Mouse (Mus musculus) adrenal gland, adult 18-20 months (tissue): Measurements from ENCODE around the gene Ctla4. TPM values are rescaled to one million over a fixed set of nuclear protein-coding genes. Genes with fewer than 3 reads are reported as not detected.
A peak's percentile ranks its signal among the peaks of the same experiment; 100 is the strongest.

Experiments
- DNase-seq, 2 experiments: peaks; one replicate each; pipeline ENCODE4 v3.0.0; 2021 to 2022; ENCODE audit warnings: low spot score in 2 of 2
- long read RNA-seq, 2 experiments: library from polyadenylated mRNA; stranded (forward); transcript quantifications; one replicate each; pipeline ENCODE4 v2.0.0; 2021
- total RNA-seq, 2 experiments: library from RNA; stranded (reverse); gene quantifications; 1 replicate in 1 of 2; 2 replicates in 1 of 2; pipeline ENCODE4 v1.2.3; 2021

The Ctla4 gene
- not detected for total RNA-seq
- long read RNA-seq, experiment 1, result 0 reads
- long read RNA-seq, experiment 2, result 0 reads

- DNase-seq, result no peak
Observed at GRCm38 (mm10) chr1:60886981-60887380, at the start of gene Ctla4. Gene Ctla4 (plus strand): TSS chr1:60887000.

GRCm38 (mm10) chr1:60839161-60839560 lies 47.6 kb upstream of the Ctla4 start:
- no peak for DNase-seq

DNA sequence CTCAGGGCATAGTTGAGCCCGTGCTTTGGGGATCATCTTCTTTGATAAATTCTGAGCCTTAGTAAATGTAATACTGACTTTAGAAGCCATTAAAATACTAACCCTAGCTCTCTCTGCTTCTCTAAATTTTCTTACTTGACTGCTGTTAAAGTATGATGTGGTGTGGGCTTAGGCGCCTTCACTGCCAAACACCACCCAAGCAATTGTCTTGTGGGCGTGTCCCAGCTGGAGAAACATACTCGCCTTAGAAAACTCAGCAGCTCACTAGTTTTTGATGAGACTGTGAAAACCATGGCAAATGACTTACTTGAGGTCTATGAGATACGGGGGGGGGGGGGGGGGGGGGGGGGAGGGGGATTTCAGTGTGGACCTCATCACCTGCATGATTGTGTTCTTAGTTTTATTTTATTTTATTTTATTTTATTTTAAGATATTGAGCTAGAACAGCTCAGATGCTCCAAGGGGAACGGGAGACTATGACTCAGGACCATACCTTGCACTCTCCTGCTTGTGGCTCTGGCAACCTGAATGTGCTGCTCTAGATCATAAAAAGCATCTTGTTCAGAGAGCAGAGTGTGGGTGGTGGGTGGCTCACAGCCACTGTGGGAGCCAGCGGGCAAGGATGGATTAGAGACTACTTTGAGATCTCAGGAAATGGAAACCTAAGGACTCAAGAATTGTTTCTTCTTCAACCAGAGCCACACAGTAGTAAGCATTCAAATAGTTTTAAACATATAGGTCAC lies 41.3 kb upstream of the Ctla4 start:
- DNase-seq, result no peak

- DNase-seq, result no peak
Observed at GRCm38 (mm10) chr1:60846616-60847275, 40.1 kb upstream of the Ctla4 start.

GRCm38 (mm10) chr1:60849112-60849511 lies 37.7 kb upstream of the Ctla4 start:
- DNase-seq, result no peak

DNA sequence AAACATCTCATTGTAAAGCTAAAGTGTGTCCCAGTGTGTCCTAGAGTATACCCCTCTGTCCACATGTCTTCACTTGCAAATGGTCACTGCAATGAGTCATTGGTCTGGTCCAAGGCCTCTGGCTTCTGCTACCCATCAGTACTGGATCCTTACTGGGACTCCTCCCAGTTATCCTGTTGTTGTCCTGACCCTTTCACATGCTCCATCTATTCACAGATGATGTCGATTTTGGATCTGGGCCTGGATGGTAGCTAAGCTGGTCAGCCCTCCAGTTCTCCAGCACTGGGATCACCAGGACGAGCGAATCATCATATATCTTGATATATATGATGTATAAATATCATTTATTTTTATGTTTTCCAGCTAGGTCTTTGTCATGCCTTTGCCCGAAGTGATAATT lies 37.0 kb upstream of the Ctla4 start:
- DNase-seq, result no peak

DNA sequence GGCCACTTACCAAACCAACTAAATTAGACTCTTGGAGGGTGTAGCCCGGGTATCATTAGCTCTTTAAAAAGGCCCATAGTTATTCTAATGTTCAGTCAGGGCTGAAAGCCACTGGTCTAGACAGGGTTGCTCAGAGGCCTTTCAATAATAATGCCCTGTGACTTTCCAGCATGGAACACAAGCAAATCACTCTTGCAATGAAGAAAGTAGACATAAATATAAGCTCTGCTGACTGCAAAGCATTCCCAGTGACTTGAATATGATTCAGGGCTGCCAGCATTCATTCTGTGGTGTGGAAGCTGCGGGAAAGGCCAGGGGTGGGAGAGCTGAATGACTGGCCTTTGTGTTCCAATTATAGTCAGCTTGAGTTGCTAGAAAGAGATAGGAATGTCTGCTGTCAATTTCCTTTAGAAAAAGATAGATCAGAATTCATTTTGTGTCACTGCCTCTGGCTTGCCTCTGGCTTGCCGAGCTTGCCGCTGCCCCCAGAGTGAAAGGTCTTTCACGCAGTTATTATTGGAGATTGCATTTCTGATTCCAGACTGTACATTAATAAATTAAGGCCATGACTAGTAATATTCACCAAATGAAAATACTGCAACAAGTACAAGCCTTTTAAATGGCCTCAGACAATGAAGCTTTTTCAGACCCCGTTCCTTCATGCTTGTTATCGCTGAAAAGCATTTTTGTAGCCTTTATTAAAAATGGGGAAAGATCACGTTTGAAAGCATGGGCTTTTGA lies 35.6 kb upstream of the Ctla4 start:
- DNase-seq, result no peak

DNA sequence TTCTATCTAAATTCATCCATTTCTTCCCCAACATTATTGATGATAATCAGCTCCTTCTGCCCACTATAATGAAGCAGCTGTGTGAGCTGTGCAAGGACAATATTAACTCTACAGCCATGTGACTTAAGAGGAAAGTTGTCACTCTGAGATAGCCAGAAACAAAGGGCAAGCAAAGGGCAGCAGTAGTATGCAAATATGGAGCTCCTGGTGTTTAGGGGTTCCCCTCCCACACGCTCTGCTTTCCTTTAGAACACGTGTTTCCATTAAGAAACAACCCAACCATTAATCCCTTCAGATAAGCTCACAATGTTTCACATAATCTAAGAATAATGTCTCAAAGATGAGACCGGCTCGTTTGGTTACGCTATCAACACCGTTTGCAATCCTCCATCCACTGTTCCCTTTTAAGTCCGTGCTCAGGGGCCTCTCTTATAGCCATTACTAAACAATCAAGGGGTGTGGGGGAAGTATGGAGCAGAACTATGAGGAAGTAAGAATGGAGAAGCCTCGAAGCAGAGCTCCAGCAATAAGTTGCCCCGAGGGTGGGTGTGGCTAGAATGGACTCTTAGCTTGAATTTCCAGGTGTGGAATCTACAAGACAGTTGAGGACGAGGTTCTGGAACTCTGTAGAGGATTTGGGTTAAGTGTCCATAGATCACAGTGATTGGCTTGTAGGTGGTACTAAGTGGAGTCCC lies 34.6 kb upstream of the Ctla4 start:
- no peak for DNase-seq

- DNase-seq, result no peak
Observed at GRCm38 (mm10) chr1:60852770-60853147, 34.0 kb upstream of the Ctla4 start.

- DNase-seq, result no peak
Observed at GRCm38 (mm10) chr1:60853330-60853956, 33.4 kb upstream of the Ctla4 start.

DNA sequence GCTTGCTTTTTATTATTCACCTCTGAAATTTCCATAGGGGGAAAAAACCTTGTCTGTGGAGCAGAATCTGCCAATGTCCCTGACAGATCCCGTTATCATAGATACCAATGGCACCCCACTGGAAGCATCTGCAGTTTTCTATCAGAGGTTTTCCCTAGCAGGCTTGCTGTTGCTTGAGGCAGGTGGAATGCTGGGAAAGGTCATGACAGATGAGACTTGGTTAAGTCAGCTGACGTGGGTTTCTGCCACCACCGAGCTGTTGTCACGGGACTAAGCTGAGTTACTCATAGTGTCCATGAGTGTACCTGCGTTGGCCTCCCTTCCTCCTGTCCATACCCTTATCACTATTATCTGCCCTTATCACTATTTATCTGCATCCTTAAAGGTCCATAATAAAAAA lies 32.8 kb upstream of the Ctla4 start:
- no peak for DNase-seq

- DNase-seq, result no peak
Observed at GRCm38 (mm10) chr1:60857351-60858220, 29.2 kb upstream of the Ctla4 start.

GRCm38 (mm10) chr1:60859159-60859558 lies 27.6 kb upstream of the Ctla4 start:
- no peak for DNase-seq

- DNase-seq, result no peak
Observed at GRCm38 (mm10) chr1:60859842-60860241, 27.0 kb upstream of the Ctla4 start.

GRCm38 (mm10) chr1:60860357-60860946 lies 26.3 kb upstream of the Ctla4 start:
- peak in 1 of 2 experiments; percentile 41 for DNase-seq

DNA sequence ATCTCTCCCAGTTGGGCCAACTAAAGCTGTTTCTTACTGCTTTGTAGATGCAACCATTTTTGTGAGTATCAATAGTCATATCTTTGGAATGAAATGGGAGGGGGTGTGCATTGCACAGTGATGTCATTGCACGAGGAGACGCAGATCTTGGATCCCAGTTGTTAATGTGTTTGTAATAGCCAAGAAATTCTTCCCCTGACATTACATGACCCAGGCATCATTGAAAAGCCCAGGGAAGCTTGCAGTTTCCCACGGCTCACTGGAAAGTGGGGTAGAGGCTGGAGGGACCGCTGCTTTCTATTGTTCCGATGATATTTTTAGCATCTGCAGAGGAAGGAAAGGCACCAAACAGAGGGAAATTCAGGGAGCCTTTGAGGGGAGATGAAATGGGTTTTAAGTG lies 25.8 kb upstream of the Ctla4 start:
- no peak for DNase-seq

DNA sequence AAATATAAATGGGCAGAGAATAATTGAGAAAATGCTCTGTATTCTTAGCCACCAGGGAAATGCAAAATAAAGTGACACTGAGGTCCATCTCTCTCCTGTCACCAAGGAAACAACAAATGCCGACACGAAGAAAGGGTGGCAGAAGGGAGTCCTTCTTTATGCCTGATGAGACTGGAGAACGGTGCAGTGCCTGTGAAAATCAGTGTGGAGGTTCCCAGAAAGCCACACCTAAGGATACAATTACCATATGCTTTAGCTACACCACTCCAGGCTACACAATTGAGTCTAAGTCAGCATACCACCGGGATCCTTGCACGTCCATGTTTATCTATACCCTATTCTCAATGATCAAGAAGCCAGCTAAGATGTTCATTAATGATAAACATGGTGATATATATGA lies 25.4 kb upstream of the Ctla4 start:
- DNase-seq, result no peak

- no peak for DNase-seq
Observed at GRCm38 (mm10) chr1:60862510-60862909, 24.3 kb upstream of the Ctla4 start.

DNA sequence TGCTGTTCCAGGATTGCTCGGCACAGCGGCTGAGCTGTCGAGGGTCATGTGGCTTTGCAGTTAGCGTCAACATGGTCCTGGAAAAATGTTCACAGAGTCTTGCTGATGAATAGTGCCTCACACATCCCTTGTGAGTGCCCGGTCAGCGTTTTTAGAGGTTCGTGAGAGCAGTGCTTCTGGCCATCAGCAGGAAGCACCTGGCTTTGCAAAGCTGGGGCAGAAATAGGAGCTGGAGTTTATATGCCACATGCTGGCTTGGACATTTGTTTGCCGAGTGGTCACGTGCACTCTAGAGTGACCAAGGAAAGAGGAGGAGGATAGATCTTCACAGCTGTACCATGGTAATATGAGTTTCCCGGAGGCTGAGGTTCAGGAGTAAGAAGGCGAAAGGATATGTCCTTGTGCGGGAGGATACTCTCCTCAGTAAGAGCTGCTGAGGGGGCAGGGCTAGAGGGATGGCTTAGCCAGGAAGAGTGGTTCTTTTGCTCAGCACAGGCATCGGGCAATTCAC lies 23.8 kb upstream of the Ctla4 start:
- DNase-seq, result no peak
